Mouse (Mus musculus) c-Kit-positive CD71-positive TER-119-positive erythroid progenitor cells, embryonic 14.5 days (primary cell): ENCODE results near the gene Sema4g.

ENCODE experiments used
- DNase-seq: peaks from one replicate; pipeline ENCODE4 v3.0.0-alpha.2; 2013; ENCODE audit warnings: low spot score

Sema4g gene

GRCm38 (mm10) chr19:44988831-44989566, at the start of gene Sema4g:
Gene Sema4g (plus strand): TSS chr19:44989101.
- DNase-seq, result no peak

GRCm38 (mm10) chr19:44959633-44960032, 29.3 kb upstream of the Sema4g start:
- DNase-seq, result no peak

GRCm38 (mm10) chr19:44965978-44966377, 22.9 kb upstream of the Sema4g start:
- DNase-seq, result no peak

GRCm38 (mm10) chr19:44968329-44968728, 20.6 kb upstream of the Sema4g start:
- DNase-seq, result no peak

GRCm38 (mm10) chr19:44976636-44977035, 12.3 kb upstream of the Sema4g start:
- no peak for DNase-seq

GRCm38 (mm10) chr19:44977148-44977547, 11.8 kb upstream of the Sema4g start:
- no peak for DNase-seq

GRCm38 (mm10) chr19:44980787-44981186, 8.1 kb upstream of the Sema4g start:
- DNase-seq, result no peak

- no peak for DNase-seq
These were observed 6.3 kb upstream of the Sema4g start for GRCm38 (mm10) chr19:44982477-44983115.

GRCm38 (mm10) chr19:44983366-44983765, 5.5 kb upstream of the Sema4g start:
- DNase-seq, result no peak

GRCm38 (mm10) chr19:44984420-44984819, 4.5 kb upstream of the Sema4g start:
- no peak for DNase-seq

GRCm38 (mm10) chr19:44985159-44985988, 3.5 kb upstream of the Sema4g start:
- DNase-seq, result no peak

GRCm38 (mm10) chr19:44987004-44987403, 1.9 kb upstream of the Sema4g start:
- DNase-seq, result no peak

- DNase-seq, result no peak
These were observed 1.1 kb upstream of the Sema4g start for GRCm38 (mm10) chr19:44987851-44988250.

GRCm38 (mm10) chr19:44988321-44988720, 580 bp upstream of the Sema4g start:
- no peak for DNase-seq

GRCm38 (mm10) chr19:44989567-44990495, 930 bp downstream of the Sema4g start:
- DNase-seq, result no peak

- no peak for DNase-seq
These were observed 2.1 kb downstream of the Sema4g start for GRCm38 (mm10) chr19:44991031-44991430.

- no peak for DNase-seq
These were observed 3.3 kb downstream of the Sema4g start for GRCm38 (mm10) chr19:44992246-44992645.

- no peak for DNase-seq
These were observed 3.8 kb downstream of the Sema4g start for GRCm38 (mm10) chr19:44992712-44993111.

- no peak for DNase-seq
These were observed 8.9 kb downstream of the Sema4g start for GRCm38 (mm10) chr19:44997786-44998185.

GRCm38 (mm10) chr19:44999647-45000046, 10.7 kb downstream of the Sema4g start:
- no peak for DNase-seq

GRCm38 (mm10) chr19:45002301-45002700, 13.4 kb downstream of the Sema4g start:
- DNase-seq, result no peak
